Mouse (Mus musculus): ENCODE measurements around the gene Sema5b. TPM values are rescaled to one million over a fixed set of nuclear protein-coding genes. Genes with fewer than 3 reads are reported as not detected.

The Sema5b gene
- total RNA-seq, 1 experiment, result 6.4 TPM

DNA sequence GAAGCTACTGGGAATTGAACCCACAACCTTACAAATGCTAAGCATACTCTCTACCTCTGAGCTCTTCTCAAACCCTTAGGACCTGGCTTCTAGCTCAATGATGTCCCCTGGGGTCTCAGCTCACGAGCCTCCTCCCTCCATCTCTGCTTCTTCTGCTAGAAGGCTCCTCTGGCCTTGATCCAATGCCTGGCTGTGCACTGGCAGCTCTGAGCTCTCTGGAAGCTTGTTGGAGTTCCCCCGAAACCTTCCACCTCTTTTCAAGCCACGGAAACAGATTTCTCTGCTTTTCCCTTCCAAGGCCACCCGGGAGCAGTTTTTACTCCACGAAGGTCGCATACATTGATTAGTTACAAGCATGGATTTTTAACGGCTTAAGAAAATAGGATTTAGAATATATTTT is 145.5 kb downstream of the Sema5b start:
- no peak overlapping the region for H3K27ac ChIP-seq (ENCODE audit: insufficient read depth, low read depth, low read length, poor library complexity, severe bottlenecking)
- in situ Hi-C loops (cut with MboI; ENCODE audit: low sequenced_read_pairs in 2 of 2, unreplicated experiment in 2 of 2), result no loop called here
- no peaks in the 10 kb centered on the region for H3K9me3 ChIP-seq (ENCODE audit: control insufficient read depth, insufficient read depth, low read depth, low read length)
- no peaks in the 10 kb centered on the region for H3K36me3 ChIP-seq (ENCODE audit: control insufficient read depth, insufficient read depth, low read length, poor library complexity, severe bottlenecking)
- no peak overlapping the region for H3K9ac ChIP-seq (ENCODE audit: insufficient read depth, low read depth, low read length, poor library complexity, severe bottlenecking)
- no peak for DNase-seq (ENCODE audit: low read depth, low spot score)
- TF ChIP-seq MAFK (IDR thresholded peaks at IDR 0.05; ENCODE audit: insufficient read depth, low read depth, low read length) (no peak), ZC3H11A (IDR thresholded peaks at IDR 0.05; ENCODE audit: borderline replicate concordance, low read depth, low read length) (no peak), HCFC1 (IDR thresholded peaks at IDR 0.05; ENCODE audit: borderline replicate concordance, insufficient read depth, low read length) (no peak), CHD2 (IDR thresholded peaks at IDR 0.05; ENCODE audit: low read depth, low read length) (no peak), ZNF384 (IDR thresholded peaks at IDR 0.05; ENCODE audit: low read depth, low read length) (no peak)
- peaks cover 3 to 4% of the 10 kb centered on the region in 2 experiments; a peak in 3 of 4 replicates for H3K4me1 ChIP-seq (ENCODE audit: control insufficient read depth in 2 of 2, insufficient read depth in 2 of 2, low read length in 2 of 2, poor library complexity in 1 of 2)
- H3K4me3 ChIP-seq (ENCODE audit: insufficient read depth in 1 of 2, low read depth in 1 of 2, low read length in 2 of 2, poor library complexity in 1 of 2, severe bottlenecking in 1 of 2), result no peak overlapping the region

GRCm38 (mm10) chr16:35691606-35692005 is 150.7 kb downstream of the Sema5b start:
- no peak overlapping the region for H3K9ac ChIP-seq (ENCODE audit: insufficient read depth, low read depth, low read length, poor library complexity, severe bottlenecking)
- no peaks in the 10 kb centered on the region; a peak in 1 of 4 replicates for H3K4me1 ChIP-seq (ENCODE audit: control insufficient read depth in 2 of 2, insufficient read depth in 2 of 2, low read length in 2 of 2, poor library complexity in 1 of 2)
- DNase-seq (ENCODE audit: low read depth, low spot score), result no peak
- in situ Hi-C loops (cut with MboI; ENCODE audit: low sequenced_read_pairs in 2 of 2, unreplicated experiment in 2 of 2), result no loop called here
- H3K4me3 ChIP-seq (ENCODE audit: insufficient read depth in 1 of 2, low read depth in 1 of 2, low read length in 2 of 2, poor library complexity in 1 of 2, severe bottlenecking in 1 of 2), result no peak overlapping the region
- no peaks in the 10 kb centered on the region for H3K36me3 ChIP-seq (ENCODE audit: control insufficient read depth, insufficient read depth, low read length, poor library complexity, severe bottlenecking)
- TF ChIP-seq CHD2 (IDR thresholded peaks at IDR 0.05; ENCODE audit: low read depth, low read length) (no peak), HCFC1 (IDR thresholded peaks at IDR 0.05; ENCODE audit: borderline replicate concordance, insufficient read depth, low read length) (no peak), ZC3H11A (IDR thresholded peaks at IDR 0.05; ENCODE audit: borderline replicate concordance, low read depth, low read length) (no peak), MAFK (IDR thresholded peaks at IDR 0.05; ENCODE audit: insufficient read depth, low read depth, low read length) (no peak), ZNF384 (IDR thresholded peaks at IDR 0.05; ENCODE audit: low read depth, low read length) (no peak)
- no peaks in the 10 kb centered on the region for H3K9me3 ChIP-seq (ENCODE audit: control insufficient read depth, insufficient read depth, low read depth, low read length)
- H3K27ac ChIP-seq (ENCODE audit: insufficient read depth, low read depth, low read length, poor library complexity, severe bottlenecking), result no peak overlapping the region

DNA sequence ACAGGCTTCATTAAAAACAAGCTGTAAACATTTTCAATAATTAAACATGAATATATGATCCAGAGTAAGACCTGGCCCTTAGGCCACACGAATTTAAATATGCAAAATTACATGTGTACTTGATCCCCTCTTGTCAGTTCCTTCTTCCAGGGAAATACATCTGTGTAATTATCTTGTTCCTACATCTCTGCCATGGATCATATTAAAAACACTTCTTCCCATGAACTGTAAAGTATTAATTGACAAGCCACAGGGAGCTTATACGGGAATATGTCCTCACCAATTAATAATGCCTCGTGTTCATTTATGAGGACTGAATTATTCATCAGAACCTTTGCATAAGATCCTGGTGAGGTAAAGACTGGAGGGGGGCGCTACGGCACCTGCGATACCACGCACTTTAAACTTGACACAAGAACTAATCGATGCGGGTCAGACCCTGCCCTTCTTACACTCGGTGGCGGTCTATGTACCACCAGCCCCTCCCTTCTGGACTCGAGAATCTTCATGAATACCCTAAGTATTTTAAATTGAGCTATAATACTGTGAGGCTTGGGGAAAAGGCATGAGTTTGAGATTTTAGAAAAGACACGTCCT is 153.4 kb downstream of the Sema5b start:
- TF ChIP-seq CHD2 (IDR thresholded peaks at IDR 0.05; ENCODE audit: low read depth, low read length), result no peak
- no peak for TF ChIP-seq ZNF384 (IDR thresholded peaks at IDR 0.05; ENCODE audit: low read depth, low read length)
- TF ChIP-seq HCFC1 (IDR thresholded peaks at IDR 0.05; ENCODE audit: borderline replicate concordance, insufficient read depth, low read length), result no peak
- TF ChIP-seq ZC3H11A (IDR thresholded peaks at IDR 0.05; ENCODE audit: borderline replicate concordance, low read depth, low read length), result no peak
- TF ChIP-seq MAFK (IDR thresholded peaks at IDR 0.05; ENCODE audit: insufficient read depth, low read depth, low read length), result no peak
- H3K27ac ChIP-seq (ENCODE audit: insufficient read depth, low read depth, low read length, poor library complexity, severe bottlenecking), result no peak overlapping the region
- H3K4me1 ChIP-seq (ENCODE audit: control insufficient read depth in 2 of 2, insufficient read depth in 2 of 2, low read length in 2 of 2, poor library complexity in 1 of 2), result no peaks in the 10 kb centered on the region; a peak in 1 of 4 replicates
- peaks cover 3% of the 10 kb centered on the region; the same call in 1 of the 2 replicates for H3K36me3 ChIP-seq (ENCODE audit: control insufficient read depth, insufficient read depth, low read length, poor library complexity, severe bottlenecking)
- H3K9me3 ChIP-seq (ENCODE audit: control insufficient read depth, insufficient read depth, low read depth, low read length), result no peaks in the 10 kb centered on the region
- H3K9ac ChIP-seq (ENCODE audit: insufficient read depth, low read depth, low read length, poor library complexity, severe bottlenecking), result no peak overlapping the region
- no peak overlapping the region for H3K4me3 ChIP-seq (ENCODE audit: insufficient read depth in 1 of 2, low read depth in 1 of 2, low read length in 2 of 2, poor library complexity in 1 of 2, severe bottlenecking in 1 of 2)
- in situ Hi-C loops (cut with MboI; ENCODE audit: low sequenced_read_pairs in 2 of 2, unreplicated experiment in 2 of 2), result no loop called here
- DNase-seq (ENCODE audit: low read depth, low spot score), result no peak

GRCm38 (mm10) chr16:35696103-35696502 is 155.2 kb downstream of the Sema5b start:
- in situ Hi-C loops (cut with MboI; ENCODE audit: low sequenced_read_pairs in 2 of 2, unreplicated experiment in 2 of 2), result no loop called here
- Histone ChIP-seq H3K4me1 (ENCODE audit: control insufficient read depth in 2 of 2, insufficient read depth in 2 of 2, low read length in 2 of 2, poor library complexity in 1 of 2) (no peaks in the 10 kb centered on the region; a peak in 1 of 4 replicates), H3K27ac (ENCODE audit: insufficient read depth, low read depth, low read length, poor library complexity, severe bottlenecking) (no peak overlapping the region), H3K9me3 (ENCODE audit: control insufficient read depth, insufficient read depth, low read depth, low read length) (no peaks in the 10 kb centered on the region), H3K4me3 (ENCODE audit: insufficient read depth in 1 of 2, low read depth in 1 of 2, low read length in 2 of 2, poor library complexity in 1 of 2, severe bottlenecking in 1 of 2) (no peak overlapping the region), H3K9ac (ENCODE audit: insufficient read depth, low read depth, low read length, poor library complexity, severe bottlenecking) (no peak overlapping the region), H3K36me3 (ENCODE audit: control insufficient read depth, insufficient read depth, low read length, poor library complexity, severe bottlenecking) (peaks cover 3% of the 10 kb centered on the region; the same call in 1 of the 2 replicates)
- no peak for TF ChIP-seq HCFC1 (IDR thresholded peaks at IDR 0.05; ENCODE audit: borderline replicate concordance, insufficient read depth, low read length)
- DNase-seq (ENCODE audit: low read depth, low spot score), result no peak

GRCm38 (mm10) chr16:35701823-35702222 is 160.9 kb downstream of the Sema5b start:
- no peaks in the 10 kb centered on the region for H3K4me1 ChIP-seq (ENCODE audit: control insufficient read depth in 2 of 2, insufficient read depth in 2 of 2, low read length in 2 of 2, poor library complexity in 1 of 2)
- H3K27ac ChIP-seq (ENCODE audit: insufficient read depth, low read depth, low read length, poor library complexity, severe bottlenecking), result no peak overlapping the region
- no peaks in the 10 kb centered on the region for H3K9me3 ChIP-seq (ENCODE audit: control insufficient read depth, insufficient read depth, low read depth, low read length)
- H3K9ac ChIP-seq (ENCODE audit: insufficient read depth, low read depth, low read length, poor library complexity, severe bottlenecking), result no peak overlapping the region
- in situ Hi-C loops (cut with MboI; ENCODE audit: low sequenced_read_pairs in 2 of 2, unreplicated experiment in 2 of 2), result no loop called here
- peaks cover 3% of the 10 kb centered on the region; the same call in 1 of the 2 replicates for H3K36me3 ChIP-seq (ENCODE audit: control insufficient read depth, insufficient read depth, low read length, poor library complexity, severe bottlenecking)
- TF ChIP-seq ZC3H11A (IDR thresholded peaks at IDR 0.05; ENCODE audit: borderline replicate concordance, low read depth, low read length), result no peak
- no peak for TF ChIP-seq ZNF384 (IDR thresholded peaks at IDR 0.05; ENCODE audit: low read depth, low read length)
- TF ChIP-seq MAFK (IDR thresholded peaks at IDR 0.05; ENCODE audit: insufficient read depth, low read depth, low read length), result no peak
- no peak for DNase-seq (ENCODE audit: low read depth, low spot score)
- H3K4me3 ChIP-seq (ENCODE audit: insufficient read depth in 1 of 2, low read depth in 1 of 2, low read length in 2 of 2, poor library complexity in 1 of 2, severe bottlenecking in 1 of 2), result no peak overlapping the region

Measured in ES-E14 (cell line).